Mouse (Mus musculus) embryonic facial prominence, embryonic 13.5 days (tissue): Measurements from ENCODE around the gene Thbs3. TPM values are rescaled to one million over a fixed set of nuclear protein-coding genes. Genes with fewer than 3 reads are reported as not detected.

Source experiments
- ATAC-seq: fragments of 200-750 bp; cut with Nextera tagmentation; 2 replicates; pipeline ENCODE4 v1.8.0; 2017; ENCODE audit warnings: low read depth; ENCODE audit not compliant: insufficient number of reproducible peaks, insufficient read depth, low FRiP score, low TSS enrichment
- H3K27ac ChIP-seq: fragments of 300-500 bp; sonication (generic); 2 replicates; pipeline ENCODE4 v1.5.1; 2015; ENCODE audit warnings: moderate library complexity, mild to moderate bottlenecking, inconsistent platforms
- H3K27me3 ChIP-seq: fragments of 300-500 bp; sonication (generic); 2 replicates; pipeline ENCODE4 v1.6.1; 2015; ENCODE audit warnings: mild to moderate bottlenecking, inconsistent platforms
- H3K36me3 ChIP-seq: fragments of 300-500 bp; sonication (generic); 2 replicates; pipeline ENCODE4 v1.6.1; 2015; ENCODE audit warnings: mild to moderate bottlenecking, inconsistent platforms
- H3K4me1 ChIP-seq: fragments of 300-500 bp; sonication (generic); 2 replicates; pipeline ENCODE4 v1.6.1; 2015; ENCODE audit warnings: inconsistent platforms
- H3K4me2 ChIP-seq: fragments of 300-500 bp; sonication (generic); 2 replicates; pipeline ENCODE4 v1.6.1; 2015; ENCODE audit warnings: moderate library complexity, mild to moderate bottlenecking, inconsistent platforms
- H3K4me3 ChIP-seq: fragments of 300-500 bp; sonication (generic); 2 replicates; pipeline ENCODE4 v1.5.1; 2015; ENCODE audit warnings: mild to moderate bottlenecking, inconsistent platforms
- H3K9ac ChIP-seq: fragments of 300-500 bp; sonication (generic); 2 replicates; pipeline ENCODE4 v1.6.1; 2015; ENCODE audit warnings: mild to moderate bottlenecking, inconsistent platforms
- H3K9me3 ChIP-seq: fragments of 300-500 bp; sonication (generic); 2 replicates; pipeline ENCODE4 v1.6.1; 2016; ENCODE audit warnings: inconsistent platforms
- WGBS: fragments of 180-500 bp; shearing (Covaris S2); methylation state at CpG from one replicate; pipeline ENCODE4 v1.1.7; 2015; ENCODE audit warnings: mixed read lengths; 5-methylcytosine and 5-hydroxymethylcytosine counted together
- polyA plus RNA-seq: library from polyadenylated mRNA; unstranded; fragments of >200 nt; fragmentation: Nextera tagmentation; extraction: Ambion mirVana; gene quantifications from 2 replicates; pipeline ENCODE4 v1.2.1, GENCODE M21; 2015

Thbs3 gene
- polyA plus RNA-seq, 1 experiment from 2014 or later = 42.0 TPM

DNA sequence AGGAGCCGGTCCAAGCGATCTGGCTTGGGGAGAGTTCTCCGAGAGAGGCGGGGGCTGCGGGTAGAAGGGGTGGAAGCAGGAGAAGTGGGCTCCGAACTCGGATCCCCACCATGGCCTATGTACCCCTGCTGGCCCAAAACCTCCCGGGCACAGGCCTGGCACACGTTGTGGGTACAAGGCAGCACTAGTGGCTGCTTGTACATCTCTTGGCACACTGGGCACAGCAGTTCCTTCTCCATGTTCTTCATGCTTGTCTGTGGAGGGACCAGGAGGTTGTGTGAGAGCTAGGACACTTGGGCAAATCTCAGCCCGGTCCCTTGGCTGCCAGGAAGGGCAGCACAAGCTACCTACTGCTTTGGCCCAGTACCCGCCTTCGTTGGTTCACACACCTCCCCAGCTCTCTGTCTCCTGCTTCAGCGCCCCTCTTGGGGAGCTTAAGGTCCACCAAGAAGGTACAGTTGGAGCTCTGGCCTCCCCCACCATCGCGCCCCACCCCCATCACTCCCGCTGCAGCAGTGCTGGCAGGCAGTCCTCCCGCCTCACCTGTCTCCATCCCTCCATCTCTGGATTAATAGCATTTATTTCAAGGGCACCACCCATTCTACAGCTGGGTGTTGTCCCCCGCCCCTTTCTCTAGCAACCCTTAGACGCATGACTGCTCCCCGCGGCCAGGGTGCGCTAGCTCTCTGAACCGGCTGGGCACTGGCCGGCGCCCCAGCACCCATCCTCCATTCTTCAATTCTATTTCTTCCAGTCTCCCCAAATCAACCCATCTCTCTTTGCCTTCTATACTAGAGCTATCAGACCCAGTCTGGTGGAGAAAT, 29.4 kb downstream of the Thbs3 start:
- Histone ChIP-seq H3K4me1 (peaks cover 42% of the 10 kb centered on the region), H3K4me2 (peak overlapping the region; percentile 90), H3K27ac (peak overlapping the region; percentile 60), H3K27me3 (0 out of 2 replicates have a peak, but pooled peaks cover 4% of the 10 kb centered on the region), H3K9ac (peak overlapping the region; percentile 69), H3K9me3 (no peaks in the 10 kb centered on the region), H3K4me3 (peak overlapping the region; percentile 83), H3K36me3 (peaks cover 37% of the 10 kb centered on the region)
- 11% methylated on average over 25 of the region's 25 CpGs for WGBS
- ATAC-seq = no peak

DNA sequence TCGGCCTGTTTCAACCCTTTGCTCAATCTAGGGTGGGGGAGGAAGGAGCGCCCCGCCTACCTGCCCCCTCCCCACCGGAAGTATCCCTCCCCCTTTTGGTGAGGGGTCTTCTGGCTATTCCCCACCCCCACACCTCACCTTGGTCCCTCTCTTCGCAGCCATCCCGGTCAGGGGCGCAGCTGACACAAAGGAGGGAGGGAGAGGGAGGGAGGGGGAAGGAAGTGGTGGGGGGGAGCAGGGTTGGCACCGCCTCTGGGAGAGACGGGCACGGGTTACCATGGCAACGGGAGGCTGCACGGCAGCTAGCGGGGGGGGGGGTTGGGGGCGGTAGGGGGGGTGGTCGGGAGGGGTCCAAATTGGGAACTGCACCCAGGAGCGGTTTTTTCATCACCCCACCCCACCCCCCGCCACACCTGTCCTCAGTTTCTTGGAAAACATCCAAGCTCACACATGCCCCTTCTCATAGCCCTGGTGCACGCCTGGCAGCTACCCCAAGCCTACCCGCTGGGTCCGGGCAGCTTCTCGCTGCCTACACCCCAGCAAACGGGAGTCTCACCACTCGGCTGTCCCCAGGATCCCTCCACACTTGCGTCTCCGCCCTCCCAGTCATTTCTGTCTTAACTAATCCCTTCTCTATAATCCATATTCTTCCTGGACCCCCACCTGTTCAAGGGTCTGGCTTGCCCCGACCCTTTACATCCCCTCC, 30.2 kb downstream of the Thbs3 start:
- Histone ChIP-seq H3K9ac (peak overlapping the region; percentile 69), H3K4me3 (peak overlapping the region; percentile 83), H3K27ac (peak overlapping the region; percentile 79), H3K36me3 (peaks cover 38% of the 10 kb centered on the region), H3K4me1 (peaks cover 42% of the 10 kb centered on the region), H3K9me3 (no peaks in the 10 kb centered on the region), H3K4me2 (peak overlapping the region; percentile 90), H3K27me3 (0 out of 2 replicates have a peak, but pooled peaks cover 4% of the 10 kb centered on the region)
- 0 out of 2 replicates have a peak, but pooled peaks have one; percentile 18 for ATAC-seq
- WGBS = 1% methylated on average over 20 of the region's 26 CpGs

GRCm38 (mm10) chr3:89245688-89246171, 30.8 kb downstream of the Thbs3 start, which contains the start of gene Krtcap2:
Gene Krtcap2, plus strand, starts transcription at chr3:89245966.
- peak within 1 kb of the TSS; percentile 79 for H3K27ac ChIP-seq
- peak within 1 kb of the TSS; percentile 90 for H3K4me2 ChIP-seq
- peak within 1 kb of the TSS; percentile 83 for H3K4me3 ChIP-seq
- peak within 1 kb of the TSS; percentile 90 for H3K9ac ChIP-seq
- H3K27me3 ChIP-seq = 0 out of 2 replicates have a peak, but pooled peaks cover 4% of the 10 kb centered on the region
- H3K36me3 ChIP-seq = peaks cover 34% of the 10 kb centered on the region
- H3K4me1 ChIP-seq = peaks cover 45% of the 10 kb centered on the region
- 3% methylated on average over 20 of the region's 20 CpGs for WGBS
- H3K9me3 ChIP-seq = no peaks in the 10 kb centered on the region
- ATAC-seq = peak; percentile 8; the same call in 1 of the 2 replicates

GRCm38 (mm10) chr3:89246261-89247100, 31.5 kb downstream of the Thbs3 start, which contains the start of gene Trim46:
Gene Trim46, minus strand, starts transcription at chr3:89246309.
- Histone ChIP-seq H3K9ac (peak within 1 kb of the TSS; percentile 90), H3K9me3 (no peaks in the 10 kb centered on the region), H3K4me3 (peak within 1 kb of the TSS; percentile 83), H3K4me2 (peak within 1 kb of the TSS; percentile 90), H3K36me3 (peaks cover 28% of the 10 kb centered on the region), H3K4me1 (peaks cover 52% of the 10 kb centered on the region), H3K27ac (peak within 1 kb of the TSS; percentile 79), H3K27me3 (0 out of 2 replicates have a peak, but pooled peaks cover 4% of the 10 kb centered on the region)
- peak; percentile 57 for ATAC-seq
- under 1% methylated on average over 42 of the region's 42 CpGs for WGBS

GRCm38 (mm10) chr3:89247466-89247865, 32.5 kb downstream of the Thbs3 start:
- Histone ChIP-seq H3K4me3 (peak overlapping the region; percentile 83), H3K4me1 (peaks cover 59% of the 10 kb centered on the region), H3K4me2 (peak overlapping the region; percentile 90), H3K27ac (no peak overlapping the region), H3K27me3 (peaks cover 10% of the 10 kb centered on the region; the same call in 1 of the 2 replicates), H3K9ac (peak overlapping the region; percentile 90), H3K36me3 (peaks cover 20% of the 10 kb centered on the region), H3K9me3 (no peaks in the 10 kb centered on the region)
- no peak for ATAC-seq
- WGBS = 90% methylated on average over 4 of the region's 4 CpGs

GRCm38 (mm10) chr3:89250435-89251040, 35.6 kb downstream of the Thbs3 start:
- no peaks in the 10 kb centered on the region for H3K9me3 ChIP-seq
- H3K27ac ChIP-seq = no peak overlapping the region
- 16% methylated on average over 7 of the region's 7 CpGs for WGBS
- H3K4me2 ChIP-seq = peak overlapping the region; percentile 46; the same call in 1 of the 2 replicates
- H3K27me3 ChIP-seq = peaks cover 8% of the 10 kb centered on the region; the same call in 1 of the 2 replicates
- ATAC-seq = no peak
- H3K4me1 ChIP-seq = peaks cover 34% of the 10 kb centered on the region
- no peak overlapping the region for H3K4me3 ChIP-seq
- H3K36me3 ChIP-seq = peaks cover 20% of the 10 kb centered on the region
- H3K9ac ChIP-seq = no peak overlapping the region

GRCm38 (mm10) chr3:89251365-89251895, 36.5 kb downstream of the Thbs3 start:
- Histone ChIP-seq H3K4me1 (peaks cover 28% of the 10 kb centered on the region), H3K27me3 (peaks cover 8% of the 10 kb centered on the region; the same call in 1 of the 2 replicates), H3K9me3 (no peaks in the 10 kb centered on the region), H3K4me2 (peak overlapping the region; percentile 46), H3K27ac (no peak overlapping the region), H3K36me3 (peaks cover 20% of the 10 kb centered on the region), H3K9ac (peak overlapping the region; percentile 37; the same call in 1 of the 2 replicates), H3K4me3 (no peak overlapping the region)
- WGBS = 2% methylated on average over 17 of the region's 17 CpGs
- ATAC-seq = no peak

DNA sequence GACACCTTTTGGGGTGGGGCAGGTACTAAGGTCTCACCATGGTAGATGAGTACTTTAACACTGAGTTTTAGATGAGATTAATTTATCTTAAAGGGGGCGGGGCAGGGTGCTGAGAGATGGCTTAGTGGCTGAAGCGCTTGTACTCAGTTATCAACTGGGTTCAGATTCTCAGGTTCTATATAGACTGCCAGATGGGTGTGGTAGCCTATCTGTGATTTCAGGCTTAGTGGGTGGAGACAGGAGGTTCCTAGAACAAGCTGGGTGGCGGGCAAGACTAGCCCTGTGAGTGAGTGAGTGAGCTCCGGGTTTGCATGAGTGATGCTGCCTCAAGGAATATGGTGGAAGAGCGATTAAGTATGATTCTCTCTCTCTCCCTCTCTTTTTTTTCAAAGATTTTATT, 40.0 kb downstream of the Thbs3 start:
- whole genome bisulfite sequencing = 88% methylated on average over 5 of the region's 5 CpGs
- ATAC-seq = no peak

GRCm38 (mm10) chr3:89256177-89256576, 41.2 kb downstream of the Thbs3 start:
- Histone ChIP-seq H3K4me3 (no peak overlapping the region), H3K9ac (no peak overlapping the region), H3K9me3 (no peaks in the 10 kb centered on the region), H3K4me2 (no peak overlapping the region), H3K4me1 (peaks cover 13% of the 10 kb centered on the region), H3K36me3 (no peaks in the 10 kb centered on the region), H3K27me3 (peaks cover 8% of the 10 kb centered on the region; the same call in 1 of the 2 replicates), H3K27ac (no peak overlapping the region)
- WGBS = 77% methylated on average over 5 of the region's 5 CpGs
- no peak for ATAC-seq

More for the DNA sequence above, 40.0 kb downstream of the Thbs3 start:
- Histone ChIP-seq H3K4me3 (no peak overlapping the region), H3K4me2 (no peak overlapping the region), H3K9ac (no peak overlapping the region), H3K27ac (no peak overlapping the region), H3K4me1 (peaks cover 20% of the 10 kb centered on the region), H3K9me3 (no peaks in the 10 kb centered on the region), H3K36me3 (no peaks in the 10 kb centered on the region), H3K27me3 (peaks cover 8% of the 10 kb centered on the region; the same call in 1 of the 2 replicates)

GRCm38 (mm10) chr3:89259076-89259475, 44.1 kb downstream of the Thbs3 start, which contains the start of gene Dpm3:
Gene Dpm3, plus strand, starts transcription at chr3:89259358.
- Histone ChIP-seq H3K4me3 (no peak within 1 kb of the TSS), H3K27me3 (no peaks in the 10 kb centered on the region), H3K27ac (no peak within 1 kb of the TSS), H3K9me3 (no peaks in the 10 kb centered on the region), H3K4me1 (0 out of 2 replicates have a peak, but pooled peaks cover 3% of the 10 kb centered on the region), H3K4me2 (no peak within 1 kb of the TSS), H3K36me3 (no peaks in the 10 kb centered on the region), H3K9ac (no peak within 1 kb of the TSS)
- no peak for ATAC-seq
- 57% methylated on average over 7 of the region's 7 CpGs for whole genome bisulfite sequencing
